In the genomic region with DNA sequence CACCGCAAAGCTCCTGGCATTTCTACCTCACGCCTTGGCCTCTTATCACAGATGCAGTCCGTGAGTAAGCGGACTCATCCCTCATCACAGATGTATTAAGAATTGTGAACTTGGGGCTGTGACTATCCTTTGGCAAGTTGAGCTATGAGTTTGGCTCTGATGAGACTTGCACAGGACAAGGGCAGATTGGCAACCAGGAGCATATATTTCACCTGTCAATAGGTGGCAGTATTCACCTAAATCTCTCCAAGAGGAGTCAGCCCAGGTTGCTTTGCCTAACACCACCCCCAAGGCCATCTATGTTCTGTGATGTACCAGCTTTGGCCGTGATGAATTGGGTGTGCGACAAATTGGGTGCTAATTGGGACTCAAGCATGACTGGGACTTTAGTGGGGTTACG, we compare ENCODE assay signal across 9 mouse cellular contexts.
A peak's percentile ranks its signal among the peaks of the same experiment; 100 is the strongest.
DNase-seq lines count a peak whose midpoint lies in the region; ATAC-seq and TF ChIP-seq lines count a peak whose summit lies in the region.
"Had no signal": no experiment of that assay in that cellular context is flagged by ENCODE, and none has a peak within 500 bp of the region (broad histone marks: within the 10 kb centered on the region; RNA-seq: fewer than 3 reads in every experiment).

No protein-coding gene starts in this region.

- H3K4me3 ChIP-seq in layer of hippocampus, adult 2 months: no peak overlapping the region
- H3K4me3 ChIP-seq: liver, embryonic 13.5 days had no signal

- peak; percentile 39 for DNase-seq in right cerebral cortex, adult 18-20 months
- no peak for DNase-seq in right cerebral cortex, postnatal 25 days
- peak; percentile 1 for DNase-seq in c-Kit-positive CD71-positive TER-119-positive erythroid progenitor cells, embryonic 14.5 days (ENCODE audit: low spot score)
- DNase-seq in frontal cortex, adult 2 months (ENCODE audit: extremely low spot score in 1 of 2, low spot score in 1 of 2): peak; percentile 23 to 82
- peak; percentile 37 to 48 for DNase-seq in layer of hippocampus, adult 2 months (ENCODE audit: low spot score in 2 of 2)
- DNase-seq in spleen, postnatal 36 days (ENCODE audit: low spot score in 2 of 2): no peak
- no peak for DNase-seq in gastrocnemius, postnatal 14 days
- DNase-seq: liver, embryonic 13.5 days had no signal

- no peak overlapping the region for H3K27ac ChIP-seq in layer of hippocampus, adult 2 months
- H3K27ac ChIP-seq: liver, embryonic 13.5 days had no signal

- peak; percentile 44; the same call in 1 of the 2 replicates for ATAC-seq in megakaryocyte progenitor cell, adult 5-6 weeks (replicated peaks; ENCODE audit: poor library complexity)

- intact Hi-C loops in gastrocnemius, postnatal 14 days (cut with DNase I; ENCODE audit: low total_unique reads): loop anchor here (10.0 kb wide), 1 partner anchor 179 kb away; no protein-coding TSS in a partner anchor

- TF ChIP-seq CTCF in layer of hippocampus, adult 2 months (conservative IDR thresholded peaks at IDR 0.05): peak; percentile 81

Comparison
In these comparisons a context has a peak if more than half of its experiments do, and no peak if none do; other contexts are left out.
1. DNase-seq: peak in right cerebral cortex, adult 18-20 months (single experiment), c-Kit-positive CD71-positive TER-119-positive erythroid progenitor cells, embryonic 14.5 days (single experiment), frontal cortex, adult 2 months (2 of 2) and layer of hippocampus, adult 2 months (2 of 2); none in right cerebral cortex, postnatal 25 days (single experiment), spleen, postnatal 36 days (0 of 2) and gastrocnemius, postnatal 14 days (single experiment).